Mouse (Mus musculus) brain, embryonic 14.5 days (tissue): Measurements from ENCODE around the gene Rhag.

Experiments
- CTCF ChIP-seq: fragments of 200-500 bp; IDR thresholded peaks from 2 replicates; pipeline ENCODE4 v1.5.1; 2012; ENCODE audit warnings: inconsistent platforms, mild to moderate bottlenecking, moderate library complexity, borderline replicate concordance; ENCODE audit not compliant: insufficient read depth, insufficient read length; ENCODE audit errors: extremely low read depth
- POLR2A ChIP-seq: fragments of 200-500 bp; IDR thresholded peaks from 2 replicates; pipeline ENCODE4 v1.6.1; 2012; ENCODE audit warnings: mild to moderate bottlenecking, inconsistent platforms, borderline replicate concordance; ENCODE audit not compliant: poor library complexity, insufficient read depth, insufficient read length, severe bottlenecking; ENCODE audit errors: extremely low read depth

DNA sequence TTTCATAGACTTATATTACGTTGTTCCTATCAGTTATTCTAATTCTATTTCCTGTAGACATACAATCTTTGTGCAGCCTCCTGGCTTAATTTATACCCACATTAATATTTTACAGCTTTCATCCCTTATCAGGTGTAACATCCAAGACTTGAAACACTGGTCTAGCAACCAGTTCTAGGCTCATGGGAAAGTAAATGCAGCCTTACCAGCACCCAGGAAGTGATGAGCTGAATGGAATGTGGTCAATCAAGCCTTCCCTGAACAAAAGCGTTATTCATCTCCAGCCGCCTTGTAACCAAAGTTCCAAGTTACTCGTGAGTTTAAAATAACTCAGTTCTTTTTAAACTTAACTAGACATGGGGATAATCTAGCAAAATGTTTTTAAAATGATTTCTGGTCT, 74.2 kb downstream of the Rhag start:
- no peak for TF ChIP-seq CTCF
- no peak for TF ChIP-seq POLR2A
